Mouse (Mus musculus): ENCODE measurements around the gene BC048403. TPM values are rescaled to one million over a fixed set of nuclear protein-coding genes. Genes with fewer than 3 reads are reported as not detected.

BC048403 gene
- polyA plus RNA-seq, 1 experiment = 5.2 TPM

- WGBS = 93% methylated on average over 13 of the region's 13 CpGs
- no peak for DNase-seq (ENCODE audit: low read depth, low spot score)
These were observed 60.3 kb downstream of the BC048403 start for GRCm38 (mm10) chr10:121800041-121800440.

Other genes with a start within 250 kb of the BC048403 start
- gene Tbk1, start 153.2 kb upstream of the BC048403 start, polyA plus RNA-seq (2012; rRNA removed) = 11.0 and 21.2 TPM in 2 replicates
- gene Xpot, start 113.6 kb upstream of the BC048403 start, polyA plus RNA-seq (2012; rRNA removed) = 39.0 and 63.8 TPM in 2 replicates
- 0.16 and 0.29 TPM in 2 replicates for gene D930020B18Rik, start 98.3 kb upstream of the BC048403 start, polyA plus RNA-seq (2012; rRNA removed)

Measured in large intestine, adult 2 months (tissue).